ENCODE assay signal across 8 mouse cellular contexts in the genomic region with DNA sequence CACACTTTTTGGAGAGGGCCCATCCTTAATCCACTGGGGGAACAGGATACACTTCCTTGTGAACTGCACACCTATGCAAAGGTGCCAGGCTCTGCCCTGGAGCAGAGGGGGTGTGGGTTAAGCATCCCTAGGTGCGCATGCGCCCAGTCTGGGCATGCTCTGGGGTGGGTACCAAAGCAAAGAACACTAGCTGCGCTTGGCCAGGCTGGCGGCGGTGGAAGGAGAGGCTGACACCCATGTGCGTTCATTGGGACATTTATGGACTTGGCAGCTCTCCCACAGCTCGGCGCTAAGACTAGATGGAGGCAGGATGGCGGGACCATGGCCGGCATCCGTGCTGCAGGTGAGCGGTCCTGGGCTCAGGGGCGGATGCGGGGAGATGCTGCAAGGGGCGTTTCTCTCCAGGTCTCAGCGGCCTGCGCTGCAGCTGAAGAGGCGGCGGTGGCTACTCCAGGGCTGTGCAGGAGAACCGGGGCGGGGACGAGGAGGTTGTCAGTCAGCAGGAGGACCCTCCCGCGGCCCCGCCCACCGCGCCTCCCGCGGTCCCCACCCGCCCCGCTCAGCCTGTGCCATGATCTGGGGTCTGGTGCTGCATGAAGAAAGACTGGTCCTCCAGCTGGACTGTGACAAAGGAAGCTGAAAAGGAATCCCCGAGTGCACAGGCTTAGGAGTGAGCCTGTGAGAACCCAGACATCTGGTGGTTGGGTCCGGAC. TPM values are rescaled to one million over a fixed set of nuclear protein-coding genes. Genes with fewer than 3 reads are reported as not detected.
DNase-seq lines count a peak whose midpoint lies in the region; ATAC-seq lines count a peak whose summit lies in the region.

A gene (plus strand): TSS at position 146 of the 713 bp plus-strand sequence.

- peak; percentile 14 to 20 for DNase-seq in cerebellum, postnatal 14 days
- no peak for DNase-seq in cerebellum, adult 11-12 months
- DNase-seq in testis, postnatal 14 days (ENCODE audit: low spot score) = no peak
- no peak for DNase-seq in gastrocnemius, adult 8-10 months (ENCODE audit: low spot score in 2 of 2)

- peak within 1 kb of the TSS; percentile 64 for H3K4me3 ChIP-seq in megakaryocyte, embryonic 14.5 days (replicated peaks)
- H3K4me3 ChIP-seq in intestine, embryonic 16.5 days (ENCODE audit: low read length) = peak within 1 kb of the TSS; percentile 27
- peak within 1 kb of the TSS; percentile 53 for H3K4me3 ChIP-seq in midbrain, embryonic 16.5 days (ENCODE audit: low read depth, low read length)

- H3K27ac ChIP-seq in intestine, embryonic 16.5 days (ENCODE audit: low read length) = no peak within 1 kb of the TSS
- H3K27ac ChIP-seq in midbrain, embryonic 16.5 days (ENCODE audit: low read length) = peak within 1 kb of the TSS; percentile 80

- ATAC-seq in megakaryocyte, adult 5-6 weeks (ENCODE audit: poor library complexity, severe bottlenecking) = no peak
- peak; percentile 61 for ATAC-seq in intestine, embryonic 16.5 days
- ATAC-seq in midbrain, embryonic 16.5 days = peak; percentile 91

- WGBS in intestine, embryonic 16.5 days = 4% methylated on average over 33 of the region's 33 CpGs
- 2% methylated on average over 33 of the region's 33 CpGs for WGBS in midbrain, embryonic 16.5 days

- peaks cover 62% of the 10 kb centered on the region for H3K27me3 ChIP-seq in megakaryocyte, embryonic 14.5 days (replicated peaks)
- H3K27me3 ChIP-seq in intestine, embryonic 16.5 days (replicated peaks; ENCODE audit: control insufficient read depth, insufficient read depth, low read length) = peaks cover 16% of the 10 kb centered on the region; the same call in 1 of the 2 replicates
- no peaks in the 10 kb centered on the region for H3K27me3 ChIP-seq in midbrain, embryonic 16.5 days (ENCODE audit: control insufficient read depth, insufficient read depth, low read depth, low read length)

- H3K36me3 ChIP-seq in megakaryocyte, embryonic 14.5 days (replicated peaks; ENCODE audit: low read length) = no peaks in the 10 kb centered on the region
- H3K36me3 ChIP-seq in intestine, embryonic 16.5 days (ENCODE audit: control insufficient read depth, insufficient read depth, low read length) = no peaks in the 10 kb centered on the region
- H3K36me3 ChIP-seq in midbrain, embryonic 16.5 days (ENCODE audit: control insufficient read depth, insufficient read depth, low read length) = no peaks in the 10 kb centered on the region

- peak within 1 kb of the TSS; percentile 50 for H3K4me2 ChIP-seq in intestine, embryonic 16.5 days (ENCODE audit: low read depth, low read length)
- peak within 1 kb of the TSS; percentile 68 for H3K4me2 ChIP-seq in midbrain, embryonic 16.5 days (ENCODE audit: low read length)

- H3K4me1 ChIP-seq in megakaryocyte, embryonic 14.5 days = peaks cover 32% of the 10 kb centered on the region
- H3K4me1 ChIP-seq in intestine, embryonic 16.5 days (ENCODE audit: control insufficient read depth, insufficient read depth, low read length) = peaks cover 6% of the 10 kb centered on the region
- no peaks in the 10 kb centered on the region for H3K4me1 ChIP-seq in midbrain, embryonic 16.5 days (ENCODE audit: control insufficient read depth, insufficient read depth, low read length)

- H3K9me3 ChIP-seq in megakaryocyte, embryonic 14.5 days = peaks cover 4% of the 10 kb centered on the region
- no peaks in the 10 kb centered on the region for H3K9me3 ChIP-seq in intestine, embryonic 16.5 days (ENCODE audit: control insufficient read depth, low read length)
- no peaks in the 10 kb centered on the region for H3K9me3 ChIP-seq in midbrain, embryonic 16.5 days (replicated peaks; ENCODE audit: control insufficient read depth, low read length, poor library complexity, severe bottlenecking)

- peak within 1 kb of the TSS; percentile 40; the same call in 1 of the 2 replicates for H3K9ac ChIP-seq in intestine, embryonic 16.5 days (ENCODE audit: low read depth, low read length)
- peak within 1 kb of the TSS; percentile 81 for H3K9ac ChIP-seq in midbrain, embryonic 16.5 days (ENCODE audit: low read depth, low read length)

RNA-seq across cellular contexts. Expression of the gene that starts here (rescaled TPM):
- 0.12 TPM in 1 of 2 replicates, not detected in the other for polyA plus RNA-seq in megakaryocyte, embryonic 14.5 days (2012; ENCODE audit: insufficient read depth, low replicate concordance)
- not detected in 2 replicates for total RNA-seq in megakaryocyte, adult 5-6 weeks (2015)
- not detected in 2 replicates for total RNA-seq in megakaryocyte, adult 5-6 weeks (2017)
- 0.13 and 0.27 TPM in 2 replicates for polyA plus RNA-seq in intestine, embryonic 16.5 days (2015; fragmentation: Nextera tagmentation; extraction: Ambion mirVana)
- polyA plus RNA-seq in midbrain, embryonic 16.5 days (2015; fragmentation: Nextera tagmentation; extraction: Ambion mirVana) = 21.3 and 23.9 TPM in 2 replicates
- not detected for total RNA-seq in gastrocnemius, adult 8-10 months (2022)

Comparison
In these comparisons a context has a peak if more than half of its experiments do, and no peak if none do; other contexts are left out.
1. RNA of the gene that starts here (polyA plus RNA-seq): 21.3 to 23.9 TPM in midbrain, embryonic 16.5 days; 0.13 to 0.27 TPM in intestine, embryonic 16.5 days and 0.12 TPM in megakaryocyte, embryonic 14.5 days; every median in the first group is over 10 times any median in the second.
2. DNase-seq: peak in cerebellum, postnatal 14 days (2 of 2); none in cerebellum, adult 11-12 months (single experiment), testis, postnatal 14 days (single experiment) and gastrocnemius, adult 8-10 months (0 of 2).
3. Peak in ATAC-seq, H3K4me3 ChIP-seq, H3K9ac ChIP-seq and H3K4me2 ChIP-seq in intestine, embryonic 16.5 days; RNA of the gene not detected or under 1 TPM.
4. Peak in every context shown above with its lines, with median percentiles within 50 percentile points of each other: H3K4me3 ChIP-seq.